Comparison of ENCODE assay signal across 16 mouse cellular contexts in genomic region chr9:56739181-56739737, GRCm38 (mm10). TPM values are rescaled to one million over a fixed set of nuclear protein-coding genes. Genes with fewer than 3 reads are reported as not detected.
DNase-seq lines count a peak whose midpoint lies in the region; ATAC-seq and TF ChIP-seq lines count a peak whose summit lies in the region.
"Had no signal": no experiment of that assay in that cellular context is flagged by ENCODE, and none has a peak within 500 bp of the region (broad histone marks: within the 10 kb centered on the region; RNA-seq: fewer than 3 reads in every experiment).

No protein-coding gene starts in this region.

- H3K9ac ChIP-seq in hindbrain, embryonic 12.5 days, result no peak overlapping the region
- no peak overlapping the region for H3K9ac ChIP-seq in hindbrain, embryonic 11.5 days (ENCODE audit: low read depth, low read length)
- H3K9ac ChIP-seq in intestine, postnatal 0 days (ENCODE audit: low read depth, low read length), result no peak overlapping the region
- no peak overlapping the region for H3K9ac ChIP-seq in stomach, postnatal 0 days (ENCODE audit: low read length)
- H3K9ac ChIP-seq: embryonic facial prominence, embryonic 12.5 days; limb, embryonic 15.5 days; neural tube, embryonic 12.5 days had no signal

- WGBS in hindbrain, embryonic 12.5 days, result 57% methylated on average over 5 of the region's 5 CpGs
- WGBS in hindbrain, embryonic 11.5 days, result 74% methylated on average over 5 of the region's 5 CpGs
- WGBS in intestine, postnatal 0 days, result 64% methylated on average over 5 of the region's 5 CpGs
- 52% methylated on average over 5 of the region's 5 CpGs for WGBS in stomach, postnatal 0 days

- no peaks in the 10 kb centered on the region for H3K9me3 ChIP-seq in hindbrain, embryonic 12.5 days (replicated peaks)
- H3K9me3 ChIP-seq in hindbrain, embryonic 11.5 days (ENCODE audit: control insufficient read depth, low read length), result no peaks in the 10 kb centered on the region
- no peaks in the 10 kb centered on the region for H3K9me3 ChIP-seq in intestine, postnatal 0 days (ENCODE audit: control insufficient read depth)
- no peaks in the 10 kb centered on the region for H3K9me3 ChIP-seq in stomach, postnatal 0 days (ENCODE audit: control insufficient read depth, low read length)
- H3K9me3 ChIP-seq: embryonic facial prominence, embryonic 12.5 days; limb, embryonic 15.5 days; neural tube, embryonic 12.5 days had no signal

- no peak for TF ChIP-seq EP300 in stomach, postnatal 0 days (optimal IDR thresholded peaks at IDR 0.05)

- TF ChIP-seq CTCF in intestine, postnatal 0 days (IDR thresholded peaks at IDR 0.05; ENCODE audit: low read depth), result peak; percentile 28
- TF ChIP-seq CTCF in stomach, postnatal 0 days (IDR thresholded peaks at IDR 0.05; ENCODE audit: low read depth), result peak; percentile 42

- ATAC-seq in hindbrain, embryonic 12.5 days (ENCODE audit: low FRiP score), result peak; percentile 50; the same call in 1 of the 2 replicates
- ATAC-seq in hindbrain, embryonic 11.5 days (ENCODE audit: low FRiP score), result no peak
- ATAC-seq in intestine, postnatal 0 days, result no peak
- no peak for ATAC-seq in stomach, postnatal 0 days (ENCODE audit: low FRiP score, low TSS enrichment)
- no peak for ATAC-seq in megakaryocyte progenitor cell, adult 5-6 weeks (replicated peaks; ENCODE audit: poor library complexity)

- no peaks in the 10 kb centered on the region for H3K4me1 ChIP-seq in hindbrain, embryonic 12.5 days
- no peaks in the 10 kb centered on the region for H3K4me1 ChIP-seq in hindbrain, embryonic 11.5 days (replicated peaks; ENCODE audit: control insufficient read depth, insufficient read depth, low read length)
- H3K4me1 ChIP-seq in intestine, postnatal 0 days (replicated peaks; ENCODE audit: control insufficient read depth, insufficient read depth, low read length), result no peaks in the 10 kb centered on the region
- H3K4me1 ChIP-seq in stomach, postnatal 0 days (replicated peaks; ENCODE audit: control insufficient read depth, insufficient read depth), result no peaks in the 10 kb centered on the region
- H3K4me1 ChIP-seq: embryonic facial prominence, embryonic 12.5 days; limb, embryonic 15.5 days; neural tube, embryonic 12.5 days had no signal

- H3K36me3 ChIP-seq in hindbrain, embryonic 12.5 days, result no peaks in the 10 kb centered on the region
- no peaks in the 10 kb centered on the region for H3K36me3 ChIP-seq in hindbrain, embryonic 11.5 days (ENCODE audit: control insufficient read depth, insufficient read depth, low read length)
- no peaks in the 10 kb centered on the region for H3K36me3 ChIP-seq in intestine, postnatal 0 days (ENCODE audit: control insufficient read depth, insufficient read depth)
- H3K36me3 ChIP-seq in stomach, postnatal 0 days (ENCODE audit: control insufficient read depth, insufficient read depth, low read length), result no peaks in the 10 kb centered on the region; the same call in 1 of the 2 replicates
- H3K36me3 ChIP-seq: embryonic facial prominence, embryonic 12.5 days; limb, embryonic 15.5 days; neural tube, embryonic 12.5 days had no signal

- no peaks in the 10 kb centered on the region for H3K27me3 ChIP-seq in hindbrain, embryonic 12.5 days
- H3K27me3 ChIP-seq in hindbrain, embryonic 11.5 days (ENCODE audit: control insufficient read depth, insufficient read depth, low read length), result no peaks in the 10 kb centered on the region
- H3K27me3 ChIP-seq in intestine, postnatal 0 days (replicated peaks; ENCODE audit: control insufficient read depth, insufficient read depth, low read length), result no peaks in the 10 kb centered on the region
- no peaks in the 10 kb centered on the region for H3K27me3 ChIP-seq in stomach, postnatal 0 days (ENCODE audit: control insufficient read depth, insufficient read depth, low read length)
- H3K27me3 ChIP-seq: embryonic facial prominence, embryonic 12.5 days; neural tube, embryonic 12.5 days had no signal

- intact Hi-C loops in heart, postnatal 25 days (cut with DNase I), result no loop called here

- no peak overlapping the region for H3K4me3 ChIP-seq in hindbrain, embryonic 12.5 days
- no peak overlapping the region for H3K4me3 ChIP-seq in hindbrain, embryonic 11.5 days (ENCODE audit: low read depth, low read length)
- H3K4me3 ChIP-seq in intestine, postnatal 0 days (ENCODE audit: low read depth, low read length), result no peak overlapping the region
- no peak overlapping the region for H3K4me3 ChIP-seq in stomach, postnatal 0 days (ENCODE audit: low read depth, low read length)
- H3K4me3 ChIP-seq: embryonic facial prominence, embryonic 12.5 days; limb, embryonic 15.5 days; neural tube, embryonic 12.5 days had no signal

- no peak overlapping the region for H3K4me2 ChIP-seq in hindbrain, embryonic 12.5 days (replicated peaks)
- no peak overlapping the region for H3K4me2 ChIP-seq in hindbrain, embryonic 11.5 days (replicated peaks; ENCODE audit: low read depth, low read length)
- H3K4me2 ChIP-seq in intestine, postnatal 0 days (replicated peaks; ENCODE audit: low read depth), result no peak overlapping the region
- no peak overlapping the region for H3K4me2 ChIP-seq in stomach, postnatal 0 days (replicated peaks; ENCODE audit: low read depth)
- H3K4me2 ChIP-seq: embryonic facial prominence, embryonic 12.5 days; limb, embryonic 15.5 days; neural tube, embryonic 12.5 days had no signal

- no peak overlapping the region for H3K27ac ChIP-seq in hindbrain, embryonic 12.5 days
- no peak overlapping the region for H3K27ac ChIP-seq in hindbrain, embryonic 11.5 days (ENCODE audit: low read depth, low read length)
- no peak overlapping the region for H3K27ac ChIP-seq in intestine, postnatal 0 days (ENCODE audit: low read depth, low read length)
- no peak overlapping the region for H3K27ac ChIP-seq in stomach, postnatal 0 days (replicated peaks)
- H3K27ac ChIP-seq: embryonic facial prominence, embryonic 12.5 days; limb, embryonic 15.5 days; macrophage; neural tube, embryonic 12.5 days had no signal

- no peak for DNase-seq in hindbrain, embryonic 11.5 days (ENCODE audit: low spot score)
- peak; percentile 52 for DNase-seq in right cerebral cortex, adult 18-20 months
- no peak for DNase-seq in right cerebral cortex, postnatal 14 days
- no peak for DNase-seq in stomach, postnatal 0 days (ENCODE audit: low spot score)
- no peak for DNase-seq in heart, postnatal 25 days (ENCODE audit: low spot score)
- DNase-seq: heart, postnatal 14 days; kidney, postnatal 36 days; spleen, adult 18-20 months; thymus, adult 18-20 months had no signal

RNA-seq across cellular contexts. Expression of gene Lingo1, which starts 57.0 kb away (rescaled TPM):
- 35.6 and 36.9 TPM in 2 replicates for polyA plus RNA-seq in hindbrain, embryonic 12.5 days (2016; fragmentation: Nextera tagmentation; extraction: Ambion mirVana)
- 6.7 and 7.2 TPM in 2 replicates for polyA plus RNA-seq in hindbrain, embryonic 11.5 days (2014; fragmentation: Nextera tagmentation; extraction: Ambion mirVana)
- polyA plus RNA-seq in intestine, postnatal 0 days (2015; fragmentation: Nextera tagmentation; extraction: Ambion mirVana), result 0.72 and 0.98 TPM in 2 replicates
- 0.99 and 1.2 TPM in 2 replicates for polyA plus RNA-seq in stomach, postnatal 0 days (2015; fragmentation: Nextera tagmentation; extraction: Ambion mirVana)
- total RNA-seq in heart, postnatal 25 days (2021), result 1 to 10 TPM; 1.5 to 1.7 TPM
- total RNA-seq in megakaryocyte progenitor cell, adult 5-6 weeks (2015), result not detected in 2 replicates
- total RNA-seq in megakaryocyte progenitor cell, adult 5-6 weeks (2017), result not detected in 2 replicates
- polyA plus RNA-seq: macrophage had no signal
